Mouse (Mus musculus) liver, embryonic 11.5 days (tissue): ENCODE measurements around the gene Gramd2. TPM values are rescaled to one million over a fixed set of nuclear protein-coding genes. Genes with fewer than 3 reads are reported as not detected.
A peak's percentile ranks its signal among the peaks of the same experiment; 100 is the strongest.

Source experiments
- ATAC-seq: fragments of 200-750 bp; cut with Nextera tagmentation; replicated peaks from 2 replicates; pipeline ENCODE4 v1.8.0; 2017; ENCODE audit warnings: moderate number of reproducible peaks, mild to moderate bottlenecking, moderate TSS enrichment, moderate library complexity; ENCODE audit not compliant: low FRiP score
- DNase-seq: peaks from one replicate; pipeline ENCODE4 v3.0.0-alpha.2; 2017; ENCODE audit warnings: low spot score
- H3K27ac ChIP-seq: fragments of 300-500 bp; sonication (generic); 2 replicates; pipeline ENCODE4 v1.5.1; 2014; ENCODE audit warnings: mild to moderate bottlenecking, low read depth, low read length, control low read depth
- H3K27me3 ChIP-seq: fragments of 300-500 bp; sonication (generic); replicated peaks from 2 replicates; pipeline ENCODE4 v1.6.1; 2014; ENCODE audit warnings: low read length, mixed read lengths; ENCODE audit not compliant: control insufficient read depth, insufficient read depth
- H3K36me3 ChIP-seq: fragments of 300-500 bp; sonication (generic); 2 replicates; pipeline ENCODE4 v1.6.1; 2014; ENCODE audit warnings: mild to moderate bottlenecking, low read length, moderate library complexity, mixed read lengths; ENCODE audit not compliant: control insufficient read depth, insufficient read depth
- H3K4me1 ChIP-seq: fragments of 300-500 bp; sonication (generic); replicated peaks from 2 replicates; pipeline ENCODE4 v1.6.1; 2014; ENCODE audit warnings: low read length, mixed read lengths; ENCODE audit not compliant: control insufficient read depth, insufficient read depth
- H3K4me2 ChIP-seq: fragments of 300-500 bp; sonication (generic); 2 replicates; pipeline ENCODE4 v1.6.1; 2014; ENCODE audit warnings: mild to moderate bottlenecking, control low read depth, moderate library complexity
- H3K4me3 ChIP-seq: fragments of 300-500 bp; sonication (generic); 2 replicates; pipeline ENCODE4 v1.5.1; 2014; ENCODE audit warnings: low read depth, low read length, control low read depth
- H3K9ac ChIP-seq: fragments of 300-500 bp; sonication (generic); 2 replicates; pipeline ENCODE4 v1.6.1; 2014; ENCODE audit warnings: low read depth, low read length, control low read depth
- H3K9me3 ChIP-seq: fragments of 300-500 bp; sonication (generic); 2 replicates; pipeline ENCODE4 v1.6.1; 2016; ENCODE audit warnings: low read length, inconsistent platforms, mixed read lengths; ENCODE audit not compliant: control insufficient read depth
- WGBS: fragments of 180-500 bp; shearing (Covaris S2); extraction: QIAGEN DNeasy Blood & Tissue Kit; methylation state at CpG from one replicate; pipeline ENCODE4 v1.1.7; 2014; 5-methylcytosine and 5-hydroxymethylcytosine counted together
- polyA plus RNA-seq: library from polyadenylated mRNA; unstranded; fragments of >200 nt; fragmentation: Nextera tagmentation; extraction: Ambion mirVana; gene quantifications from 2 replicates; pipeline ENCODE4 v1.2.1, GENCODE M21; 2014

Gramd2 gene
- polyA plus RNA-seq, 1 experiment from 2014 or later: 0.25 TPM

DNA sequence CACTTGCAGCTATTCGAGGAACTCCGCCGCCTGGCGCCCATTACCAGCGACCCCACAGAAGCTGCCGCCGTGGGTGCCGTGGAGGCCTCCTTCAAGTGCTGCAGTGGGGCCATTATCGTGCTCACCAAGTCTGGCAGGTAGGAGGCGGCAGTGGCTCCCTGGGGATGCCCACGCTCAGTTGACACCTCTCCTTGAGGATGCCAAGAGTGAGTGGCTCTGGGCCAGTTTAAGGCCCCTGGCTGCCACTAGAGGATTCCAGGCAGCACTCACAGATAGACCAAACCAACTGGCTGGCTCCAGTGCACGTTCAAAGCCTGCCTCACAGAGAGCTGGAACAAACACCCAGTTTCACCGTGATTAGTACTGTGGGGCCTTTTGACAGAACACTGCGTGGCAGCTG, 4.3 kb upstream of the Gramd2 start:
- H3K27ac ChIP-seq: no peak overlapping the region

DNA sequence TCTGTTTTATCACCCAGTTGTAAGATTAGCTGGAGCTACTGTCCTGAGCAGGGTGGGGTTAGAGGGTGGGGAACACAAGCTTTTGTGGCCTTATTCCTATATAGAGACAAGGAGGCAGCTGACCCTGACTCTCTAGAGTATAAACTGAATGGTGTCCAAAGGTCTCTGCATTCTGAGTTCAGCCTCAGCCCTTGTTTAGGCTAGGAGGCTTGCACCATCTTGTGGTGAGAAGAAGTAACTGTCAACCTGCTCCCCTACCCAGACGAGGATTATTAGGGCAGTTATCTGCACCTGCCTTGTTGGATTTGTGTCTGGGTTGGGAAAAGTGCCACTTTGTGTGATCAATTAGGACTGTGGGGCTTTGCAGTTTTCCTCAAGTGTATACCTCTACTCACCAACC, 1.6 kb upstream of the Gramd2 start:
- Histone ChIP-seq H3K4me2 (no peak overlapping the region), H3K9me3 (no peaks in the 10 kb centered on the region), H3K27me3 (peaks cover 21% of the 10 kb centered on the region), H3K36me3 (peaks cover 31% of the 10 kb centered on the region), H3K27ac (no peak overlapping the region), H3K4me1 (0 out of 2 replicates have a peak, but pooled peaks cover 2% of the 10 kb centered on the region), H3K4me3 (no peak overlapping the region), H3K9ac (no peak overlapping the region)
- DNase-seq (no peak), ATAC-seq (no peak)
- WGBS: 45% methylated on average over 1 of the region's 1 CpGs

More for the DNA sequence above, 4.3 kb upstream of the Gramd2 start:
- no peaks in the 10 kb centered on the region for H3K9me3 ChIP-seq
- no peak overlapping the region for H3K9ac ChIP-seq
- no peak overlapping the region for H3K4me2 ChIP-seq
- H3K4me3 ChIP-seq: no peak overlapping the region
- H3K27me3 ChIP-seq: peaks cover 3% of the 10 kb centered on the region; the same call in 1 of the 2 replicates
- no peak for DNase-seq
- peaks cover 16% of the 10 kb centered on the region for H3K4me1 ChIP-seq
- H3K36me3 ChIP-seq: peaks cover 56% of the 10 kb centered on the region
- WGBS: 94% methylated on average over 14 of the region's 14 CpGs
- no peak for ATAC-seq

DNA sequence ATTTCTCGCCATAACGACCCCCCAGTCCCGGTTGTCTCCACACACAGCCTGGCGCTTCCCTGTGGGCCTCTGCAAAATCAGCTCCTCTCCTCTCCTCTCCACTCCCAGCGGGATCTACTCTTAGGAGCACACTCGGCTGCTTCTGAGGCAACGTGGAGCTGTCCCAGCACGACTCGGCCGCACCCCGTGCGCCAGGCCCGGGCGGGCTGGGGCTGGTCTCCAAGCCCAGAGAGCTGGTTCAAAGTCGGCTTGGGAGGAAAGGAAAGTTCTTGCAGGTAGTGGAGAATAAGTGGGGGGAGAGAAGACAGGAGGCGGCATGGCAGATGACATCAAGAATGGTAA, 561 bp downstream of the Gramd2 start:
- Histone ChIP-seq H3K36me3 (peaks cover 24% of the 10 kb centered on the region), H3K4me2 (peak overlapping the region; percentile 89), H3K9ac (no peak overlapping the region), H3K4me3 (peak overlapping the region; percentile 48), H3K27me3 (peaks cover 26% of the 10 kb centered on the region), H3K9me3 (no peaks in the 10 kb centered on the region), H3K27ac (no peak overlapping the region), H3K4me1 (0 out of 2 replicates have a peak, but pooled peaks cover 2% of the 10 kb centered on the region)
- ATAC-seq (no peak), DNase-seq (no peak)
- WGBS: 19% methylated on average over 16 of the region's 16 CpGs

DNA sequence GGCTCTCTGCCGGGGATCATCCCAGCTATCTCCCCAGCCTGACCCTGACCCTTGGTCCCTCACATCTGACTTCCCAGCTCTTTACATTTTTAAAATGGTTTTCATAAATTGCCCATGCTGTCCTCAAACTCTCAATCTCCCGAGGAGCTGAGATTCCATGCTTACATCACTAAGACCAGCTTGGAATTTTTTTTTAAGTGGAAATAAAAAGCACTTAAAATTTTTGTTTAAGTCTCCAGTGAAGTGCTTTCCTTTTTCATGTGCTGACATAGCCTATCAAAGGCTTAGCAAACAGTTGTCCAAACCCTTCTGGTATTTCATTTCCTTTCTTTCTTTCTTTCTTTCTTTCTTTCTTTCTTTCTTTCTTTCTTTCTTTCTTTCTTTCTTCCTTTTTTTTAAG, 4.1 kb downstream of the Gramd2 start:
- no peak for DNase-seq
- Histone ChIP-seq H3K4me1 (0 out of 2 replicates have a peak, but pooled peaks cover 2% of the 10 kb centered on the region), H3K27ac (no peak overlapping the region), H3K4me2 (no peak overlapping the region), H3K4me3 (no peak overlapping the region), H3K27me3 (peaks cover 27% of the 10 kb centered on the region), H3K9me3 (no peaks in the 10 kb centered on the region), H3K36me3 (0 out of 2 replicates have a peak, but pooled peaks cover 2% of the 10 kb centered on the region), H3K9ac (no peak overlapping the region)
- ATAC-seq: no peak
- WGBS: 58% methylated on average over 2 of the region's 2 CpGs

DNA sequence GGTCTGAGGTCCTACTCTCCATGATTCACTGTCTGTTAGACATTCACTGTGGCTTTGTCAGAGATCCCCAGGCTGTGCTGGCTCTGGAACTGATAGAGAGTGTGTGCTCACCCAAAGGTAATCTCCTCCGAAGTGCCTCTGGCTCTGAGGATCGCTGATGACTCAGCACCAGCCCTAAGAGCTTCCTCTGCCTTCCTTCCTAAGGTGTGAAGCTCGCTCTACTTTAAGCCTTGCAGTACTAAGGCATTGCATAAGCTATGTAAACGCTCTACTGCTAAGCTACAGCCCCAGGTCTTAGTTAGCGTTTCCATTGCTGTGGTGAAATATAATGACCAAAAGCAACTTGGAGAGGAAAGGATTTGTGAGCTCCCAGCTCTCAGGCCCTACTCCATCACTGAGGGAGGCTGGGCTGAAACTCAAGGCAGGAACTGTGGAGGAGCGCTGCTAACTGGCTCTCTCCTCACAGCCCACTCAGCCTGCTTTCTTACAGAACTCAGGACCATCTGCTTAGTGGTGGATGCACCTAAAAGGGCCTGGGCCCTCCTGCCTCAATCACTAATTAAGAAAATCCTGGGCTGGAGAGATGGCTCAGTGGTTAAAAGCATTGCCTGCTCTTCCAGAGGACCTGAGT, 7.6 kb downstream of the Gramd2 start:
- Histone ChIP-seq H3K4me2 (no peak overlapping the region), H3K9ac (no peak overlapping the region), H3K4me1 (no peaks in the 10 kb centered on the region), H3K27me3 (peaks cover 8% of the 10 kb centered on the region; the same call in 1 of the 2 replicates), H3K9me3 (no peaks in the 10 kb centered on the region), H3K27ac (no peak overlapping the region), H3K4me3 (no peak overlapping the region), H3K36me3 (no peaks in the 10 kb centered on the region)
- 0 out of 2 replicates have a peak, but pooled peaks have one; percentile 31 for ATAC-seq
- DNase-seq: no peak
- WGBS: 20% methylated on average over 6 of the region's 6 CpGs

DNA sequence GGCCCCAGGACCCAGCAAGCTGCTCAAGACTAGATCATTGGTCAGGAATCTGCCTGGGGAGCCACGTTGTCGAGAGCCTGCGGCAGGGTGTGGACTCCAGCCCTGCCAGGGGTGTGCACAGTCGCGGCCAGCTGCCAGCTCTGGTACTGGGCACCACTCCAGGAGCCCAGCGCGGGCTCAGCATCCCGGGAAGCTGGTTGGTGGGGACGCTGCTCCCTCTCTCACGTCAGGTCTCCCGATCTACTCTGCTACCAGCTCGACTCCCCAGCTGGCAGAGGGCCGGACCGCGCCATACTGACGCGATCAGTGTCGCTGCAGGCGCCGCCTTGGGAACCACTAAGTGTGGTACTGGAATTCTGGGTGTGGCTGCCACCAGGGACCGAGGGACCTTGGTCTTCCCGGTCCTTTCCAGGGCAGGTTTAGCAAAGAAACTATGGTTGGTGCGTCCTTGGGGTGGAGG, 11.7 kb downstream of the Gramd2 start:
- ATAC-seq: no peak
- Histone ChIP-seq H3K4me1 (peaks cover 3% of the 10 kb centered on the region; the same call in 1 of the 2 replicates), H3K4me2 (peak overlapping the region; percentile 60), H3K27ac (no peak overlapping the region), H3K36me3 (no peaks in the 10 kb centered on the region), H3K9ac (no peak overlapping the region), H3K27me3 (no peaks in the 10 kb centered on the region; the same call in none of the 2 replicates), H3K4me3 (no peak overlapping the region), H3K9me3 (no peaks in the 10 kb centered on the region)
- 10% methylated on average over 23 of the region's 23 CpGs for WGBS
- no peak for DNase-seq

DNA sequence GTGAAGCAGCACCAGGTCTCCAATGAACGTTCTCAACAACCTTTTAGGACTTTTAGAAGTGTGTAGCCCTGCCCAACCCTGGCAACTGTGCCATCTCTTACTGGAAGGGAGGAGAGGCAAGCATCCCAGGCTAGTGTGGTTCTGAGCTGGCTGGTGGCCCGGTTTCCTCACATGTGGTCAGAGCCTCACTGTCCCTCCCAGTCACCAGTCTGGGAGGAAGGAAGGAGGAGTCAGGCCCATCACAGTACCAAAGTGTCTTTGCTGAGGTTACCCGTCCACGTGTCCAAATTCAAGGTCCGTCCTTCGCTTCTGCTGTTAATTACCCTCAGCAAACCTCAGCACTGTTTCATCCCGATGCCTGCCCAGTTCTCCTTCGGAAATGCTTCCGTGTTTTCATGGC, 12.2 kb downstream of the Gramd2 start:
- Histone ChIP-seq H3K9ac (no peak overlapping the region), H3K4me3 (no peak overlapping the region), H3K4me1 (peaks cover 3% of the 10 kb centered on the region; the same call in 1 of the 2 replicates), H3K27ac (no peak overlapping the region), H3K36me3 (no peaks in the 10 kb centered on the region), H3K9me3 (no peaks in the 10 kb centered on the region), H3K4me2 (peak overlapping the region; percentile 60), H3K27me3 (no peaks in the 10 kb centered on the region; the same call in none of the 2 replicates)
- 49% methylated on average over 9 of the region's 9 CpGs for WGBS
- ATAC-seq (no peak), DNase-seq (no peak)

DNA sequence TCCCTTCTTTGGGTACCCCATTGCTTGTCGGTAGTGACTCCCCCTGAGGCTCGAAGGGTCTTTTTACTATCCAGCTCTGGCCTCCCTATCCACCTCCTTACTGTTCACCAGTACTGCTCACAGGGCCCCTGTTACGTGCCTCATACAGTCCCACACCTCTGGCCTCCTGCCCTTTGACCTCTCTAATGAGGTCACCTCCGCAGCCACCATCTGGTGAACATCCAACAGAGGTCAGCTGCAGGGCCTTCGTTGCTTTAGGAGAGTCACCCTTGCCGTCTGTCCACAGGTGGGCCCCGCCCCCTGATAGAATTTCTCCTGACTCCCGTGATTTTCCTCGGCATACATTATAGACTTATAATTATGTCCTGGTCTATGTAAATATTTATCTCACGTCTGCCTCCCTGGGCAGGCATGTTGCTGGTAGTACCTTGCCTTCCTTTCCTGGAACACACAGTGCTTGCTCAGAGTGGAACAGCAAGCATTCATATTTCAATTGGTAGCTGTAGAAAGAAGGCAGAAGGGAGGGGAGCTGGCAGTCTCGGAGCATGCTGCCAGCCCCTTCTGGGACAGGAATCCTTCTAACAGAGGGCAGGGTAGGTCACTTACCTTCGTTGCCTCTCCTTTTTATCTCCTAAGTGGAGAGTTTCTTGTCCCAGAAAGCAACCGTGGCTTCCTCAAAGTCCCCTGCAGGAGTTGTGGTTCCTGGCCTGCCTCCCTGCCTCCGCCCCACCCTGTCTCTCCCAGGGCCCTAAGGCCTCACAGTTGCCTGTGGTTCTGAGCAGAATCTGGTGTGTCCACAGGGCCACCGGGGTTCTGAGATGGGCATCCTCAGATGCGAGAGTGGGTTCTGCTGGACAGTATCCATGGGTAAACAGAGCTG, 14.9 kb downstream of the Gramd2 start:
- H3K27ac ChIP-seq: no peak overlapping the region
- no peak overlapping the region for H3K9ac ChIP-seq
- 53% methylated on average over 16 of the region's 16 CpGs for WGBS
- no peaks in the 10 kb centered on the region for H3K9me3 ChIP-seq
- H3K4me1 ChIP-seq: peaks cover 3% of the 10 kb centered on the region; the same call in 1 of the 2 replicates
- ATAC-seq (no peak), DNase-seq (no peak)
- H3K36me3 ChIP-seq: no peaks in the 10 kb centered on the region
- no peak overlapping the region for H3K4me2 ChIP-seq
- no peak overlapping the region for H3K4me3 ChIP-seq
- H3K27me3 ChIP-seq: no peaks in the 10 kb centered on the region; the same call in none of the 2 replicates
